Comparison of ENCODE assay signal across 8 mouse cellular contexts in genomic region chrX:136171189-136172117, GRCm38 (mm10). TPM values are rescaled to one million over a fixed set of nuclear protein-coding genes. Genes with fewer than 3 reads are reported as not detected.
DNase-seq lines count a peak whose midpoint lies in the region; ATAC-seq lines count a peak whose summit lies in the region.

No protein-coding gene starts in this region.

- peak overlapping the region; percentile 91 for H3K9ac ChIP-seq in heart, embryonic 13.5 days
- peak overlapping the region; percentile 67 for H3K9ac ChIP-seq in midbrain, embryonic 16.5 days (ENCODE audit: low read depth, low read length)

- no peaks in the 10 kb centered on the region for H3K27me3 ChIP-seq in heart, embryonic 13.5 days (replicated peaks)
- H3K27me3 ChIP-seq in midbrain, embryonic 16.5 days (ENCODE audit: control insufficient read depth, insufficient read depth, low read depth, low read length), result no peaks in the 10 kb centered on the region

- no peaks in the 10 kb centered on the region for H3K9me3 ChIP-seq in heart, embryonic 13.5 days
- no peaks in the 10 kb centered on the region for H3K9me3 ChIP-seq in midbrain, embryonic 16.5 days (replicated peaks; ENCODE audit: control insufficient read depth, low read length, poor library complexity, severe bottlenecking)

- H3K4me3 ChIP-seq in brown adipose tissue, adult 24 weeks (ENCODE audit: insufficient read depth, low read depth, low read length), result peak overlapping the region; percentile 83
- peak overlapping the region; percentile 68 for H3K4me3 ChIP-seq in heart, embryonic 13.5 days
- H3K4me3 ChIP-seq in midbrain, embryonic 16.5 days (ENCODE audit: low read depth, low read length), result peak overlapping the region; percentile 56

- DNase-seq in ES-CJ7 (ENCODE audit: low read depth, low spot score) (peak; percentile 83), liver (peak; percentile 77)
- DNase-seq in fibroblast of lung, adult 2 months (ENCODE audit: low read depth), result peak; percentile 30
- peak; percentile 76 for DNase-seq in kidney, postnatal 10 days
- DNase-seq in testis, postnatal 14 days (ENCODE audit: low spot score), result peak; percentile 60

- ATAC-seq in heart, embryonic 13.5 days (ENCODE audit: extremely low read depth, insufficient number of reproducible peaks, low FRiP score, low TSS enrichment), result peak; percentile 49; the same call in 1 of the 2 replicates
- peak; percentile 87 for ATAC-seq in midbrain, embryonic 16.5 days

- H3K4me1 ChIP-seq in brown adipose tissue, adult 24 weeks (ENCODE audit: control insufficient read depth, insufficient read depth, insufficient read length, low read length), result no peaks in the 10 kb centered on the region
- H3K4me1 ChIP-seq in heart, embryonic 13.5 days, result peaks cover 4% of the 10 kb centered on the region; the same call in 1 of the 2 replicates
- no peaks in the 10 kb centered on the region for H3K4me1 ChIP-seq in midbrain, embryonic 16.5 days (ENCODE audit: control insufficient read depth, insufficient read depth, low read length)

- peak overlapping the region; percentile 80 for H3K27ac ChIP-seq in brown adipose tissue, adult 24 weeks (replicated peaks; ENCODE audit: low read depth, low read length)
- peak overlapping the region; percentile 94 for H3K27ac ChIP-seq in heart, embryonic 13.5 days (replicated peaks)
- peak overlapping the region; percentile 84 for H3K27ac ChIP-seq in midbrain, embryonic 16.5 days (ENCODE audit: low read length)

- H3K4me2 ChIP-seq in heart, embryonic 13.5 days, result peak overlapping the region; percentile 74
- H3K4me2 ChIP-seq in midbrain, embryonic 16.5 days (ENCODE audit: low read length), result peak overlapping the region; percentile 62

- H3K36me3 ChIP-seq in heart, embryonic 13.5 days, result peaks cover 11% of the 10 kb centered on the region; the same call in 1 of the 2 replicates
- no peaks in the 10 kb centered on the region for H3K36me3 ChIP-seq in midbrain, embryonic 16.5 days (ENCODE audit: control insufficient read depth, insufficient read depth, low read length)

- WGBS in heart, embryonic 13.5 days, result 17% methylated on average over 22 of the region's 24 CpGs
- WGBS in midbrain, embryonic 16.5 days, result 19% methylated on average over 24 of the region's 24 CpGs

RNA-seq across cellular contexts. Expression of gene Tceal8, which starts 0.7 kb away (rescaled TPM):
- polyA plus RNA-seq in brown adipose tissue, adult 24 weeks (2012; ENCODE audit: insufficient read depth, insufficient read length, missing spikeins), result 36.9 and 44.8 TPM in 2 replicates
- 230 and 260 TPM in 2 replicates for polyA plus RNA-seq in heart, embryonic 13.5 days (2015; fragmentation: Nextera tagmentation; extraction: Ambion mirVana)
- 121 and 125 TPM in 2 replicates for polyA plus RNA-seq in midbrain, embryonic 16.5 days (2015; fragmentation: Nextera tagmentation; extraction: Ambion mirVana)

RNA-seq across cellular contexts. Expression of gene Tceal5, which starts 32.2 kb away (rescaled TPM):
- 1.3 TPM in 1 of 2 replicates, not detected in the other for polyA plus RNA-seq in brown adipose tissue, adult 24 weeks (2012; ENCODE audit: insufficient read depth, insufficient read length, missing spikeins)
- polyA plus RNA-seq in heart, embryonic 13.5 days (2015; fragmentation: Nextera tagmentation; extraction: Ambion mirVana), result 15.2 and 16.5 TPM in 2 replicates
- polyA plus RNA-seq in midbrain, embryonic 16.5 days (2015; fragmentation: Nextera tagmentation; extraction: Ambion mirVana), result 31.8 and 38.9 TPM in 2 replicates

RNA-seq across cellular contexts. Expression of gene Bex4, which starts 32.7 kb away (rescaled TPM):
- polyA plus RNA-seq in brown adipose tissue, adult 24 weeks (2012; ENCODE audit: insufficient read depth, insufficient read length, missing spikeins), result not detected in 2 replicates
- polyA plus RNA-seq in heart, embryonic 13.5 days (2015; fragmentation: Nextera tagmentation; extraction: Ambion mirVana), result 195 and 204 TPM in 2 replicates
- polyA plus RNA-seq in midbrain, embryonic 16.5 days (2015; fragmentation: Nextera tagmentation; extraction: Ambion mirVana), result 170 and 186 TPM in 2 replicates

RNA-seq across cellular contexts. Expression of gene Tceal7, which starts 43.1 kb away (rescaled TPM):
- 1.2 and 1.6 TPM in 2 replicates for polyA plus RNA-seq in brown adipose tissue, adult 24 weeks (2012; ENCODE audit: insufficient read depth, insufficient read length, missing spikeins)
- polyA plus RNA-seq in heart, embryonic 13.5 days (2015; fragmentation: Nextera tagmentation; extraction: Ambion mirVana), result 12.3 and 15.1 TPM in 2 replicates
- polyA plus RNA-seq in midbrain, embryonic 16.5 days (2015; fragmentation: Nextera tagmentation; extraction: Ambion mirVana), result 3.9 and 4.2 TPM in 2 replicates

RNA-seq across cellular contexts. Expression of gene Bex1, which starts 43.9 kb away (rescaled TPM):
- not detected in 2 replicates for polyA plus RNA-seq in brown adipose tissue, adult 24 weeks (2012; ENCODE audit: insufficient read depth, insufficient read length, missing spikeins)
- 226 and 272 TPM in 2 replicates for polyA plus RNA-seq in heart, embryonic 13.5 days (2015; fragmentation: Nextera tagmentation; extraction: Ambion mirVana)
- polyA plus RNA-seq in midbrain, embryonic 16.5 days (2015; fragmentation: Nextera tagmentation; extraction: Ambion mirVana), result 271 and 313 TPM in 2 replicates

Comparison
In these comparisons a context has a peak if more than half of its experiments do, and no peak if none do; other contexts are left out.
1. Peak in every context shown above with its lines: DNase-seq, ATAC-seq, H3K4me3 ChIP-seq and H3K27ac ChIP-seq.
2. DNase-seq: peak in every context shown above with its lines; median percentile 83 in ES-CJ7; 77 in liver; 76 in kidney, postnatal 10 days; 60 in testis, postnatal 14 days; 30 in fibroblast of lung, adult 2 months.
3. RNA of gene Bex4, which starts 32.7 kb away (polyA plus RNA-seq): 195 to 204 TPM in heart, embryonic 13.5 days and 170 to 186 TPM in midbrain, embryonic 16.5 days; not detected in brown adipose tissue, adult 24 weeks; every median in the first group is over 100 times any median in the second.